Mouse (Mus musculus) Muller cell, postnatal 12 days (primary cell): ENCODE data around the gene Rab11fip5.
A peak's percentile ranks its signal among the peaks of the same experiment; 100 is the strongest.

Experiments
- DNase-seq: peaks from one replicate; pipeline ENCODE4 v3.0.0-alpha.2; 2015; ENCODE audit errors: inconsistent ontology term

Gene Rab11fip5

DNA sequence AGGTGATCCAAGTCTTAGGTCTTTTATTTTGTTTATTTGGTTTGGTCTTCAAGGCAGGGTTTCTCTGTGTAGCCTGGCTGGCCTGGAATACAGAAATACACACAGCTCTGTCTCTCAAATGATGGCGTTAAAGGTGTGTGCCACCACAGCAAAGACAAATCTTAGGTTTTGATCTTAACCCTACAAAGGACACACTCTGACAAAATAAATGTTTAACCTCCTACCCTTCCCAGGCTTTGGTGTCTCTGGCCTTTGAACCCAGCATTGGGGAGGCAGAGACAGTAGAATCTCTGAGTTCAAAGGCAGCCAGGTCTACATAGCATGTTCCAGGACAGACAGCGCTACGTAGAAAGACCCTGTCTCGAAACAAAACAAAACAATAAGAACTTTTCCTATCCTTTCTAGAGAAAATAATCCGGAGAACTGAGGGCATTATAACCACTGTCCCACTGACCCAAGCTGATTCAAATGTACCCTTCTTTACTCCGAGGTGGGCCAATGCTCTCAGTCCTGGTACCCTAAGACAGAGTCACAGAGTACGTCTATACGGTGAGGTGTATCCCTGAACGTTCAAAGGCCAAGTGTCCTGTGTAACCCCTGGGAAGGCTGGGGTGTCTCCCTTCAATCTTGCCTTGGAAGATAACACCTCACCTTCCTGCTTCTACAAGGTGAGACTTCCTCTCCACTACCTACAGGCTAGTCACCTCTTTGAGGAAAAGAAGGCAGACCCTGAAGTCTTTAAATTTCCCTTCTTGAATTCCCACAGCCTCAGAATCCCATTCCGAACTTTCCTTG lies 1.2 kb downstream of the Rab11fip5 start:
- DNase-seq, result no peak

DNA sequence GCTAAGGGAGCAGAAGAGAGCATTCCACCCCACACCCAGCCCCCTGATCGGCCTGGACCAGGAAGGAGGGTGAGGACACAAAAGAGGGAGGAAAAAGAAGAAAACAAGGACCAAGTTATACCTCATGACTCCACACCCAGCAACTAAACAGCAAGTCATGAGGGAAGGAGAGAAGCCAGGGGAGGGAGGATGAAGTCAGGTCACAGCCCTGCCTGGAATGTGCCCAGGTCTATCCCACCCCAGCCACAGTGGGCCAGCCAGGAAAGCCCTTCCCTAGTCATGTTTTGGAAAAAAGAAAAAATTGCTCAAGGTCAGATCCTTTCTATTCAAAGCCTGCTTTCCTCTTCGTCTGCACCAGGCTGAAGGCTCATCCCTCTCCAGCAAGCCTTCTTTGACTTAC lies 1.9 kb downstream of the Rab11fip5 start:
- no peak for DNase-seq

GRCm38 (mm10) chr6:85371859-85372405 lies 2.5 kb downstream of the Rab11fip5 start:
- DNase-seq, result no peak

- DNase-seq, result no peak
Observed at GRCm38 (mm10) chr6:85370666-85371430, 3.6 kb downstream of the Rab11fip5 start.

DNA sequence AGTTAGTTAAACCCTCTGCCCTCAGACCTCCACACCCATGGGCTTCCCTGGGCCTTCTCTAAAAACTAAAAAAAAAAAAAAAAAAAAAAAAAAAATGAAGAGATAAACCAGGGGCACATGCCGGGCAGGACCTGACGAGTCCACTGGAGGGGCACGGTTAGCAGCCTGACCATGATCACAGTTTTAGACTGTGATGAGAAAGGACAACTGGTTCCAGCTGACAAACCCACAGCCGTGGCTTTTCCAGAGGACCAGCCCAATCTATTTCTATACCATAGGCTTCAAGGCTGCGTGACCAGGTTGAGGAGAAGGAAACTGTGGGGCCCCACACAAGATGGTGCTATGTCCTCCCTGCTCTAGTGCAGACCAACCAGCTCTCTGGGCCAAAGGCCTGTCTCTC lies 4.4 kb downstream of the Rab11fip5 start:
- no peak for DNase-seq

DNA sequence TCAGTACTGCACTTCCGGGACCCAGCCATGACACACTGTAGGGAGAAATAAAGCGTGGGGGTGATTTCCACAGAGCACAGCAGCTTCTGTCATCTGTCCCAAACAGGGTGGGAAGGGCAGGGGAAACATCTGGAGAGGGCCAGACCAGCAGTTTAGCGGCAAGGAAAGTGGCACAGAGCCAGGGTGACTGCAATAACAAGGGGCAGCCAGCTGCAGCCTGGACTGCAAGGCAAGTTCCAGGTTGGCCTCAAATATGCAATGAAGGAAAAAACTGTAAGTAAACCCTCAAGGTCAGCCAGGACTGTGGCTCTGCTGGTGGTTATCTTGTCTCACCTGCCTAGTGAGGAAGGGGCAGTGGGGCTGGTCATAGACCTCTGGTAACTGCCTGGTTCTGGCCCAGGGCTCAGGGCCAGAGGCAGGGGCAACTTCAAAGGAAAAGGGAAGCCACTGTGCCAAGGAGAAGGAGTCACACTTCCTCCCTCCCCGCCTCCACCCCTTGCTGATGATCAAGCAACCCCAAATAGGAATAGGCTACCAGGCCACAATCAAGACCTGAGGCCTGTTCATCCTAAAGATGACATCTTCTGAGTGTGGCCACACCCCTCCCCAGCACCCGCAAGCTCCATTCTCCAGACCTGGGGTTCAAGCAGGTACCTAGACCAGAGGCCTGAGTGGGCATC lies 5.1 kb downstream of the Rab11fip5 start:
- no peak for DNase-seq

GRCm38 (mm10) chr6:85368722-85369121 lies 5.7 kb downstream of the Rab11fip5 start:
- DNase-seq, result no peak

- no peak for DNase-seq
Observed at GRCm38 (mm10) chr6:85368166-85368565, 6.3 kb downstream of the Rab11fip5 start.

DNA sequence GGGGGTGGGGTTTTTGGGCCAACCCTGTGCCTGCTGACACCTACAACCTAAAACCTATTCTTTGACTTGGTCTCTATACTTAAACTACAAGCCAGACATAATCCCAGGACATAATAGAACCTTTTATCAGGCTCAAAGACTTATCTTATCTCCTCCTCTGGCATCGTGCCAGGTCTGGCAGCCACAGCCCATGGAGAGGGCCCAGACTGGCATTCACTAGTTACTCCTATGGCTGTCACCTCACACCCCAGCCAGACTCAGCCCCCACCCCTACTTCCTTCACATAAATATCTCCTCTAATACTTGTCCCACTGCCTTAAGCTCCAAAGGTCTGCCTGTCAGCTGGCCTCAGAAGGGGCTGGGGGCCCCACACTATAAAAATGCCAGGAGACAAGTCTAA lies 8.0 kb downstream of the Rab11fip5 start:
- DNase-seq, result no peak

GRCm38 (mm10) chr6:85364439-85364838 lies 10.0 kb downstream of the Rab11fip5 start:
- no peak for DNase-seq

DNA sequence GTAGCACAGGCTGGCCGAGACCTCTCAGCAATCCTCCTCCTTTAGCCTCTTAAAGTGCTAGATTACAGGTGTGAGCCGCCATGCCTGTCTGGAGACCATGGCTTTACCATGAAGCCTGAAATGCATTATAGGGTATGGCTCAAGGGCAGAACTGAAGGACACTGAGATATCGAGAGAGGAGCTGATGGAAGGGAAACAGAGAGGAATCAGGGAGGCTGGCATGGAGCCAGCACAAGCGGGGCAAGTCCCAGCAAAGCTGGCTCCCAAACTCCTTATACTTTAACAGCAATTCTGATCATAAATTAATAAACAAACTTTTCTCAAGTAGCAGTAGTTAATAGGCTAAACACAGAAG lies 10.6 kb downstream of the Rab11fip5 start:
- DNase-seq, result no peak

DNA sequence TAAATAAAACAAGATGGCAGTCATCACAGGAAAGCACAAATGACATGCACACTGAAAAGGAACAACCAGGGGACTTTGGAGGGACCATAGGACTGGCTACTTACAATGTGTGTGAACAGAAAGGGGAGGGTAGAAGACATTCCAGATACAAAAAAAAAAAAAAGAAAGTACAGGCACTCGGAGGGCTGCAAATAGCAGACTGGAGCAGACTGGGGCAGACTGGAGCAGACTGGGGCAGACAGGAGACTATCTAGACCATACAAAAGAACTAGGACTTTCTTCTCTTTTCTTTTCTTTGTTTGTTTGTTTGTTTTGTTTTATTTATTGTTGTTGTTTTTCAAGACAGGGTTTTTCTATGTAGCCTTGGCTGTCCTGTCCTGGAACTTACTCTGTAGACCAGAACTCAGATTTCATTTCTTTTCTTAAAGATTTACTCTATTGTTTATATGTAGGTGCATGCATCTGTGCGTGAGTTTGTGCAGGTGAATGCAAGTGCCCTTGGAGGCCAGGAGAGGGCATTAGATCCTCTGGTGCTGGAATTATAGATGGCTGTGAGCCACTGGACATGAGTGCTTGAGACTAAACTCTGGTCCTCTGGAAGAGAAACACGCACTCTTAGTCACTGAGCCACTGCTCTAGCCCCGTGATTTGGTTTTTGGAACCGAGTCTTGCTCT lies 11.1 kb downstream of the Rab11fip5 start:
- no peak for DNase-seq

- DNase-seq, result no peak
Observed at GRCm38 (mm10) chr6:85362610-85363009, 11.8 kb downstream of the Rab11fip5 start.

GRCm38 (mm10) chr6:85360311-85360710 lies 14.1 kb downstream of the Rab11fip5 start:
- DNase-seq, result no peak

DNA sequence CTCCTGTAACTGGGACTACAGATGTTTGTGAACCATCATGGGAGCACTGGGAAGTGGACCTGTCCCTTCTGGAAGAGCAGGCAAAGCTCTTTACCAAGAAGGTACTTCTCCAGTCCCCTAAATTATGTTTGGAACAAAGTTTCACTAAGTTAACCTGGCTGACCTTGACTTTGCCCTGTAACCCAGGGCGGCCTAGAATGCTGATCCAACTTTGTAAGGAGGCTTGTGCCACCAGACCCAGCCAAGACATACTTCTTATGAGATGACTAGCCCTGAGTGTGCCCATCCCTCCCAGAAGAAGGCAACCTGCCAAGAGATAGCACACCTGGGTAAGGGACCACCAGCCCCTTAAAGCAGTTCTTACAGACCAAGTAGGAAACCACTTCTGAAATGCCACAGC lies 15.6 kb downstream of the Rab11fip5 start:
- DNase-seq, result no peak

DNA sequence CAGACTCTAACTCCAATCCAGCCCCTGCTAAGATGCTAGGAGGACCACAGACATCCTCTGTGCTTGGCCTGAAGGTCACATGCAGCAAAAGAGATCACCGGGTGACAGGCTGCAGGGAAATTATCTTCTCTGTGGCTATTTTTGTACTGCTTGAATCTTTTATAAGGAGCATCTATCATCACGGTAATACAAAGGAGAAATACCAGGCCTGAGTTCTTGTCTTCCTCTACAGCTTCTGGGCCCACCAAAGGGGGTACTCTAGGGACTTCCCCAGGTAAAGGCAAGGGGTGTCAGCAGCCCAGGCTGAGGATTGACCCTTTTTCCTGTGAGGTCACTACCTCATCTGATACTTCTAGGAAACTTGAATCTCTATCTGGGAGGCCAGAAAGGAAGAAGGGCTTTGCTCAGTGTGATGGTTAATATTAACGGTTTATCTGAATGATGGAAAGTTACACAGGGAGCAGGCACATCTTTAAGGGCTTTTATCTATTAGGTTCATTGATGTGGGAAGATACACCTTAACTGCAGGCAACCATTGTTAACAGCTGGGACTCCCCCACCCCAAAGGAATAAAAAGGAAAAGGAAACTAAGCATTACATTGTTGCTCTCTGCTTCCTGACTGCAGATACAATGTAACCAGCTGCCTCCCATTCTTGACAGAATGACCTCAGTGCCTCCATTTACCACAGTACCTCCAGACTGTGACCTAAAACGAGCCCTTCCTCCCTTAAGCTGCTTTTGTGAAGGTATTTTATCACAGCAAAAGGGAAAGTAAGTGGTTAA lies 17.6 kb downstream of the Rab11fip5 start:
- no peak for DNase-seq

GRCm38 (mm10) chr6:85355753-85356152 lies 18.7 kb downstream of the Rab11fip5 start:
- DNase-seq, result no peak

DNA sequence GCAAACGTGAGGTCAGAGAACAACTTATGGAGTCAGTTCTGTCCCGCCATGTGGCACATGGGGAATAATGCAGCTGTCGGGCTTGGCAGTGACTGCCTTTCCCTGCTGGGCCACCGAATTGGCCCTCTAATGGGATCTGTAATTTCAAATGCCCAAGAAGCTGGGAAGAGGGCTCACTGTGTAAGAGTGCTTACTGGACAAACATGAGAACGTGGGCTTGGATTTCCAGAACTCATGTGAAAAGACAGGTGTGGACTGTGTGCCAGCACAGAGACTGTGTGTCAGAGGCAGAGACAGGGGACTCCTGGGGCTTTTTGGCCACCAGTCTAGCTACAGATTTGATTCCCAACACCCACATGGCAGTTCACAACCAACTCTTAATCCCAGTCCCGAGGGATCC lies 19.7 kb downstream of the Rab11fip5 start:
- DNase-seq, result no peak

DNA sequence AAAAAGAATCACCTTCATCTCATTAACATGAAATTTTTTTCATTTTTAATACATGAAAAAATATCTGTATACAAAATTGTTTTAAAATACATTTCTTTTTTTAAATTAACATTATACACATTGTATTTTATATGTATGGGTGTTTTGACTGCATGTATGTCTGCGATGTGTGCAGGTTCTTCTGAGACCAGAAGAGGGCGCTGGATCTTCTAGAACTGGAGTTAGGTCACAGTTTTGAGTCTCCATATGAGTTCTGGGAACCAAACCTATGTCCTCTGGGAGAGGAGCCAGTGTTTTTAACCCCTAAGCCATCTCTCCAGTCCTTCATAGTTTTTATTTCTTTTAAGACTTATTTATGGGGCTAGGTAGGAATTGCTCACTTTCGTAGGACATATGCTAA lies 20.7 kb downstream of the Rab11fip5 start:
- no peak for DNase-seq

GRCm38 (mm10) chr6:85350157-85350556 lies 24.3 kb downstream of the Rab11fip5 start:
- DNase-seq, result no peak

GRCm38 (mm10) chr6:85349246-85349645 lies 25.2 kb downstream of the Rab11fip5 start:
- peak; percentile 90 for DNase-seq
